Mouse (Mus musculus) central nervous system, embryonic 18 days (tissue): ENCODE results near the gene Apol11a. TPM values are rescaled to one million over a fixed set of nuclear protein-coding genes. Genes with fewer than 3 reads are reported as not detected.

Source experiments
- polyA plus RNA-seq: library from polyadenylated mRNA; depleted of rRNA; stranded (reverse); fragments of >200 nt; gene quantifications from 2 replicates; pipeline ENCODE4 v1.2.3, GENCODE M21; 2012; rRNA removed

Apol11a gene
- not detected in 2 replicates for polyA plus RNA-seq

DNA sequence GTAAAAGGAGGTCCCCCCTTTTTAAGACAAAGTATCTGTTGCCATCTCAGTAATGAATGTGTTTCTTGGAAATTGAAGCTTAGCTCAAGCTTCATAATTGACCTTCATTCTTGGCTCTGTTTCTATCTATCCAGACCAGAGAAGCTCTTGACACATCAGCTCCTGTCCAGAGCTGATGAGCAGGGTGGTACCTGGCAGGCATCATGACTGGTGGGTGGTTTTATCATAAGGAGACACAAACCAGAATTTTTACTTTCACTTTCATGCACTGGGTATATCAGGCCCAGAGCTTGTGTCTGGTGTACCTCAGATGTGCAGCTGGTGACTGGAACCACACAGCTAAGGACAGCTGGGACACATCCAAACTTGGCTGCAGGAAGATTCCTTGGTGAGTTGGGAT lies at the start of gene Apol11a:
Apol11a (plus strand) TSS at position 306 of the 400 bp plus-strand sequence.

DNA sequence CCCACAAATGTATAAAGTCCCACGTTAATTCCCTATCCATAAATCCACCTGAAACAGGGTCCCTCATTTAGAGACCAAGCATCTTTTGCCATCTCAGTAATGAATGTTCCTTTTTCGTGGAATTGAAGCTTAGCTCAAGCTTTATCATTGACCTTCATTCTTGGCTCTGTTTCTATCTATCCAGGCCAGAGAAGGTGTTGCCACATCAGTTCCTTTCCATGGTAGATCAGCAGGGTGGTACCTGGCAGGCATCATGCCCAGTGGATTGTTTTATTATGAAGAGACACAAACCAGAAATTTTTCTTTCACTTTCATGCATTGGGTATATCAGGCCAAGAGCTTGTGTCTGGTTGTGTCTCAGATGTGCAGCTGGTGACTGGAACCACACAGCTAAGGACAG lies 31.4 kb upstream of the Apol11a start, which contains the start of gene Apol10a:
Apol10a (plus strand) TSS at position 355 of the 400 bp plus-strand sequence.

DNA sequence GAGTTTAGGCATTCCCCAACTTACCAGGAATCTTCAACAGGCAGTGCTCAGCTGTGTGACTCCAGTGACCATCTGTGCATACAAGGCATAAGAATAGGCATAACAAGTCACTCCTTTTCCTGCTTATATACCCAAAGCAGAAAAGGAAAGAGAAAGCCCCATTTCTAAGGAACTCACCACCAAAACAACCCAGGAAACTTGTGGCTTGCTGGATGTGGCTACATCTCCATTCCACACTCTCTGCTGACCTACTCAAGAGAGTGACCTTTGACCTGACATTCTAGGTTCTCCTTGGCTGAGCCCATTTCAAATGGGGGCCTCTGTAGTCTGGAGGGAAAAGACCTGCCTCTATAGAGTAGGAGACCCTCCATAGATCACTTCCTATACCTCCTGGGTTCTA lies 25.1 kb downstream of the Apol11a start, which contains the start of gene Apol7c:
Apol7c (minus strand) TSS at position 101 of the 400 bp plus-strand sequence.

DNA sequence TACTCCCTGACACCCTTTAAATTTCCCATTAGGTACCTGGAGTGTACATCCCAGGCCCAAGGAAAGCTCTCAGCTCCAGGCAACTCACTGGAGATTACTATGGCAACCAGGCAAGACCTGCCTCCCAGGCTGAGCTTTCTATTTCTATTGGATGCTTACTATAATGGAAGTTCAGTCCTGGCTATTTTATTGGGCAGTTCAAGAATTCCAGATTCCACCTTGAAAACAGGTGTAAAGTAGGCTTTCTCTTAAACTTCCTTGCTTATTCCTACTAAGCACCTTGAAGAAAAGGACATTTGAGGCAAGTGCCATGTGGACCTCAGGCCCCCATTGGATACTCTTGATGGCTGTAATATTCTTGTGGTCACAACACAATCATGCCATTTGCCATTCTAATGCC lies 53.7 kb downstream of the Apol11a start, which contains the start of gene 1700025B11Rik:
1700025B11Rik (minus strand) TSS at position 101 of the 400 bp plus-strand sequence.

Other genes starting within 250 kb of the Apol11a start
- 370 and 378 TPM in 2 replicates for gene Rbfox2, start 201.3 kb upstream of the Apol11a start, polyA plus RNA-seq
- 0.14 and 0.19 TPM in 2 replicates for gene Apol7a, start 109.2 kb upstream of the Apol11a start, polyA plus RNA-seq
- 0.28 and 0.67 TPM in 2 replicates for gene Apol9a, start 97.1 kb upstream of the Apol11a start, polyA plus RNA-seq
- 0.05 TPM in 1 of 2 replicates, not detected in the other for gene Apol7b, start 60.8 kb upstream of the Apol11a start, polyA plus RNA-seq
- gene Apol10a, start 31.2 kb upstream of the Apol11a start, polyA plus RNA-seq, result not detected in 2 replicates
- not detected in 2 replicates for gene Apol7c, start 25.0 kb downstream of the Apol11a start, polyA plus RNA-seq
- not detected in 2 replicates for gene 1700025B11Rik, start 53.6 kb downstream of the Apol11a start, polyA plus RNA-seq
- gene Apol10b, start 87.9 kb downstream of the Apol11a start, polyA plus RNA-seq, result 0.03 and 0.05 TPM in 2 replicates
- gene Gm36245, start 91.0 kb downstream of the Apol11a start, polyA plus RNA-seq, result not detected in 2 replicates
- not detected in 2 replicates for gene Apol11b, start 135.0 kb downstream of the Apol11a start, polyA plus RNA-seq
- 0.04 TPM in 2 replicates for gene Apol7e, start 190.6 kb downstream of the Apol11a start, polyA plus RNA-seq
- 0.09 and 0.23 TPM in 2 replicates for gene Apol9b, start 220.8 kb downstream of the Apol11a start, polyA plus RNA-seq
- gene Apol8, start 248.7 kb downstream of the Apol11a start, polyA plus RNA-seq, result 0.25 and 0.27 TPM in 2 replicates